Mouse (Mus musculus) CH12.LX (cell line): ENCODE measurements at regions not wholly inside any gene's neighbourhood (a gene's known extent, or its start where the extent isn't known, plus 50 kb on each side); places are given as distances from the start of the nearest gene placed in this dataset.

ENCODE experiments used
- DNase-seq: peaks from one replicate; pipeline ENCODE4 v3.0.0-alpha.2; 2013; ENCODE audit errors: extremely low read depth
- H3K27ac ChIP-seq: 2 replicates; pipeline ENCODE4 v1.5.1; 2012; ENCODE audit warnings: low read depth, mild to moderate bottlenecking, control low read depth, moderate library complexity; ENCODE audit not compliant: insufficient read depth
- H3K27me3 ChIP-seq: replicated peaks from 2 replicates; pipeline ENCODE3; 2012; ENCODE audit warnings: inconsistent platforms
- H3K36me3 ChIP-seq, 2 experiments: replicated peaks in 1 of 2; 2 replicates each; pipeline versions ENCODE3 to v1.6.1; 2012; ENCODE audit warnings: inconsistent platforms in 1 of 2, low read length in 1 of 2, mild to moderate bottlenecking in 1 of 2, mixed read lengths in 1 of 2, moderate library complexity in 1 of 2; ENCODE audit not compliant: control insufficient read depth in 1 of 2, insufficient read depth in 1 of 2
- H3K4me1 ChIP-seq, 2 experiments: 2 replicates each; pipeline ENCODE4 v1.6.1; 2012; ENCODE audit warnings: inconsistent platforms in 1 of 2, moderate library complexity in 1 of 2; ENCODE audit not compliant: insufficient read depth in 2 of 2, control insufficient read depth in 1 of 2
- H3K4me2 ChIP-seq: 2 replicates; pipeline ENCODE4 v1.6.1; 2012; ENCODE audit warnings: low read depth, mild to moderate bottlenecking, control low read depth; ENCODE audit not compliant: poor library complexity, insufficient read depth, severe bottlenecking
- H3K4me3 ChIP-seq, 3 experiments: fragments of 150-350 bp in 1 of 3; sonication (generic) in 1 of 3; replicated peaks in 1 of 3; 2 replicates each; pipeline versions ENCODE3 to v1.5.1; 2011 to 2012; ENCODE audit warnings: low read depth in 2 of 3, low read length in 2 of 3, mild to moderate bottlenecking in 2 of 3, moderate library complexity in 2 of 3, control low read depth in 1 of 3, improper control_type of control experiment in 1 of 3, inconsistent platforms in 1 of 3, mixed read lengths in 1 of 3; ENCODE audit not compliant: poor library complexity in 1 of 3
- H3K79me2 ChIP-seq: replicated peaks from 2 replicates; pipeline ENCODE4 v1.6.1; 2012; ENCODE audit warnings: mild to moderate bottlenecking, moderate library complexity; ENCODE audit not compliant: control insufficient read depth, poor library complexity, insufficient read depth, severe bottlenecking; ENCODE audit errors: extremely low read depth
- H3K9ac ChIP-seq: 2 replicates; pipeline ENCODE4 v1.6.1; 2012; ENCODE audit warnings: low read depth, mild to moderate bottlenecking, control low read depth, moderate library complexity; ENCODE audit not compliant: insufficient read depth
- H3K9me3 ChIP-seq: replicated peaks from 2 replicates; pipeline ENCODE3; 2012; ENCODE audit warnings: low read length, inconsistent platforms, mixed read lengths
- IRF4 ChIP-seq: IDR thresholded peaks from 2 replicates; pipeline ENCODE4 v1.6.1; 2014; ENCODE audit warnings: low read depth, mild to moderate bottlenecking, inconsistent platforms, low read length, improper control_type of control experiment
- MAX ChIP-seq: IDR thresholded peaks from 2 replicates; pipeline ENCODE4 v1.6.1; 2011; ENCODE audit warnings: low read length, improper control_type of control experiment
- MEF2A ChIP-seq: IDR thresholded peaks from 2 replicates; pipeline ENCODE4 v1.6.1; 2014; ENCODE audit warnings: low read depth, mild to moderate bottlenecking, inconsistent platforms, low read length, improper control_type of control experiment, borderline replicate concordance
- MXI1 ChIP-seq: IDR thresholded peaks from 2 replicates; pipeline ENCODE4 v1.6.1; 2011; ENCODE audit warnings: mild to moderate bottlenecking, low read depth, low read length, improper control_type of control experiment
- MYC ChIP-seq: IDR thresholded peaks from 2 replicates; pipeline ENCODE4 v1.6.1; 2011; ENCODE audit warnings: low read depth, mild to moderate bottlenecking, improper control_type of control experiment, low read length
- POLR2A ChIP-seq: IDR thresholded peaks from 2 replicates; pipeline ENCODE4 v1.6.1; 2011; ENCODE audit warnings: low read depth, mild to moderate bottlenecking, improper control_type of control experiment, low read length
- POLR2AphosphoS2 ChIP-seq: IDR thresholded peaks from 2 replicates; pipeline ENCODE4 v1.6.1; 2011; ENCODE audit warnings: low read depth, low read length, improper control_type of control experiment
- RCOR1 ChIP-seq: conservative IDR thresholded peaks from 2 replicates; pipeline ENCODE4 v1.6.1; 2012; ENCODE audit warnings: low read depth, mild to moderate bottlenecking, inconsistent platforms, low read length, improper control_type of control experiment
- TBP ChIP-seq: conservative IDR thresholded peaks from 2 replicates; pipeline ENCODE4 v1.6.1; 2011; ENCODE audit warnings: low read depth, low read length, improper control_type of control experiment
- ZC3H11A ChIP-seq: IDR thresholded peaks from 2 replicates; pipeline ENCODE4 v1.6.1; 2012; ENCODE audit warnings: low read depth, mild to moderate bottlenecking, inconsistent platforms, low read length, improper control_type of control experiment
- ZMIZ1 ChIP-seq: IDR thresholded peaks from 2 replicates; pipeline ENCODE4 v1.6.1; 2012; ENCODE audit warnings: low read depth, mild to moderate bottlenecking, inconsistent platforms, low read length, improper control_type of control experiment
- dilution Hi-C: fragments of 300-500 bp; cut with MboI; formaldehyde crosslinking; loops from 2 replicates; pipeline ENCODE4 v1.14.3; 2020; ENCODE audit warnings: low sequenced_read_pairs; ENCODE audit not compliant: extremely low pct_unique_long_range_greater_than_20kb, extremely low pct_ligation_motif_present
- in situ Hi-C: fragments of 300-500 bp; cut with MboI; formaldehyde crosslinking; loops from 3 replicates; pipeline ENCODE4 v1.14.3; 2019; ENCODE audit warnings: low sequenced_read_pairs, low pct_ligation_motif_present, low pct_unique_long_range_greater_than_20kb, mixed read lengths

- TF ChIP-seq POLR2AphosphoS2, result no peak
- no peak for TF ChIP-seq RCOR1
- TF ChIP-seq ZC3H11A, result no peak
- peak; percentile 64 for TF ChIP-seq TBP
Observed at GRCm38 (mm10) chr5:96917596-96918258, 79.8 kb upstream of the Bmp2k start (continued).

DNA sequence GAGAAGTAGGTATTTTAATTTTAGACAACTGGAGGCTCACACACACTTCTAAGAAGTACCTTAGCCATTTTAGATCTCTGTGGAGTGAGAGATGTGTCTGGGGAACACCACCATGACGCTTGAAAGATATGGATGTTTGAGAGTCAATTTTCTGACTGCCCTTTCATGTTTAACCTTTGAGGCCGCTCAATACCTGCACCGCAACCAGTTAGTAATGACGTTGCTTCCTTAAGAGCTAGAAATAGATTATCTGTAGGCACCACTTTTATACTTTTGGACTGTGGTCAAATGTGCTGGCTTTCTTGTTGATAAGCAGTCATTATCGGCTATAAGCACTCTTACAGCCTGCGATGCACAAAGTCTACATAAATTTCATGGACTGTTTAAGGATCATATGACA, 78.3 kb upstream of the Bmp2k start:
- Histone ChIP-seq H3K79me2 (peaks cover 6% of the 10 kb centered on the region), H3K9ac (peak overlapping the region; percentile 96; the same call in 1 of the 2 replicates), H3K4me3 (peak overlapping the region in 1 of 3 experiments; percentile 61), H3K27ac (peak overlapping the region; percentile 99; the same call in 1 of the 2 replicates), H3K4me1 (peaks cover 27 to 70% of the 10 kb centered on the region in 2 experiments), H3K36me3 (no peaks in the 10 kb centered on the region), H3K4me2 (peak overlapping the region; percentile 39), H3K27me3 (no peaks in the 10 kb centered on the region), H3K9me3 (no peaks in the 10 kb centered on the region)
- DNase-seq, result no peak
- in situ Hi-C loops (loop anchor here (10.0 kb wide), 1 partner anchor 136 kb away; no protein-coding TSS in a partner anchor), dilution Hi-C loops (no loop called here)
- 0 out of 2 replicates have a peak, but pooled peaks have one; percentile 2 for TF ChIP-seq MYC
- TF ChIP-seq ZC3H11A, result no peak
- TF ChIP-seq MEF2A, result 0 out of 2 replicates have a peak, but pooled peaks have one; percentile 18

DNA sequence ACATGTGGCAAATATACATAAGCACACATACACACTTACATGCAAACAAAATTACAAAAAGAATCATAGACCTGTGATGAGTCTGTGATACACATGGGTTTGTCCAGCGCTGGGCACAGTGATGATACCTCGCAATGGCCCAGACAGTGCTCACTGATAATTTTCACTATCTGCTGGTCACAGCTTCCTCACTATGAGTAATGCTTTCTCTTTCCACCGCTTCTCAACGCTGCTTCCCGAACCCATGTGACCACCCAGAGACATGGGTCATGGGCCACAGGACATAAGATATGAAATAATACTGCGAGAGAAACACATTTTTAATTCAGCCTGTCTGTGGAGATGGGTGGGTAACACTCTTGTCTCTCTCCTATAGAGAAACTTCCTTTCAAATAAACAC, 76.5 kb upstream of the Bmp2k start:
- H3K4me1 ChIP-seq, result peaks cover 21 to 56% of the 10 kb centered on the region in 2 experiments
- H3K36me3 ChIP-seq, result no peaks in the 10 kb centered on the region
- peak overlapping the region in 1 of 3 experiments; percentile 33 for H3K4me3 ChIP-seq
- no peaks in the 10 kb centered on the region for H3K27me3 ChIP-seq
- H3K4me2 ChIP-seq, result no peak overlapping the region; the same call in 1 of the 2 replicates
- dilution Hi-C loops, result no loop called here
- in situ Hi-C loops, result loop anchor here (10.0 kb wide), 1 partner anchor 64 kb away; no protein-coding TSS in a partner anchor
- no peak for DNase-seq
- TF ChIP-seq IRF4 (0 out of 2 replicates have a peak, but pooled peaks have one; percentile 27), ZMIZ1 (no peak), POLR2A (no peak), MXI1 (peak; percentile 46; the same call in 1 of the 2 replicates), MAX (peak; percentile 47)
- H3K9ac ChIP-seq, result 0 out of 2 replicates have a peak overlapping the region, but pooled peaks have one; percentile 17
- H3K9me3 ChIP-seq, result no peaks in the 10 kb centered on the region
- H3K27ac ChIP-seq, result no peak overlapping the region
- H3K79me2 ChIP-seq, result peaks cover 6% of the 10 kb centered on the region
